Mouse (Mus musculus) C2C12 (cell line): ENCODE measurements at regions not wholly inside any gene's neighbourhood (a gene's known extent, or its start where the extent isn't known, plus 50 kb on each side); places are given as distances from the start of the nearest gene placed in this dataset.

Experiments used
- H3K27me3 ChIP-seq: one replicate; pipeline ENCODE4 v1.6.1; 2011; ENCODE audit not compliant: control insufficient read depth, insufficient read depth, insufficient read length
- H3K36me3 ChIP-seq: one replicate; pipeline ENCODE4 v1.6.1; 2011; ENCODE audit not compliant: control insufficient read depth, insufficient read depth
- H3K4me3 ChIP-seq: one replicate; pipeline ENCODE4 v1.5.1; 2011; ENCODE audit warnings: mild to moderate bottlenecking, control low read depth; ENCODE audit not compliant: poor library complexity, insufficient read depth, severe bottlenecking
- H3K79me2 ChIP-seq: one replicate; pipeline ENCODE4 v1.6.1; 2011; ENCODE audit not compliant: control insufficient read depth, insufficient read depth
- H3K79me3 ChIP-seq: one replicate; pipeline ENCODE4 v1.6.1; 2011; ENCODE audit warnings: low read depth, control low read depth
- H3ac ChIP-seq: one replicate; pipeline ENCODE3; 2011; ENCODE audit warnings: low read depth; ENCODE audit not compliant: control insufficient read depth, insufficient read length
- CEBPB ChIP-seq: IDR thresholded peaks from one replicate; pipeline ENCODE4 v1.6.1; 2011; ENCODE audit warnings: low read depth, mild to moderate bottlenecking, control low read depth, moderate library complexity
- CTCF ChIP-seq: IDR thresholded peaks from one replicate; pipeline ENCODE4 v1.5.1; 2011; ENCODE audit not compliant: control insufficient read depth, insufficient read depth, insufficient read length
- FOSL1 ChIP-seq: IDR thresholded peaks from one replicate; pipeline ENCODE4 v1.8.0; 2011; ENCODE audit warnings: mild to moderate bottlenecking, low read length; ENCODE audit not compliant: poor library complexity, insufficient read depth, severe bottlenecking
- MAX ChIP-seq: IDR thresholded peaks from one replicate; pipeline ENCODE4 v1.6.1; 2011; ENCODE audit warnings: mild to moderate bottlenecking, control low read depth
- MYOD1 ChIP-seq: IDR thresholded peaks from one replicate; pipeline ENCODE4 v1.6.1; 2011; ENCODE audit warnings: low read depth; ENCODE audit not compliant: control insufficient read depth, insufficient read length
- MYOG ChIP-seq: IDR thresholded peaks from one replicate; pipeline ENCODE4 v1.6.1; 2011; ENCODE audit not compliant: control insufficient read depth, insufficient read length; ENCODE audit errors: extremely low read depth
- USF1 ChIP-seq: IDR thresholded peaks from one replicate; pipeline ENCODE4 v1.6.1; 2011; ENCODE audit warnings: low read depth, mild to moderate bottlenecking, control low read depth, moderate library complexity

- Histone ChIP-seq H3K36me3 (no peaks in the 10 kb centered on the region), H3K79me3 (no peaks in the 10 kb centered on the region)
- TF ChIP-seq USF1 = no peak
- TF ChIP-seq CTCF = no peak
- TF ChIP-seq FOSL1 = no peak
- TF ChIP-seq MYOG = no peak
- TF ChIP-seq MAX = no peak
- no peak for TF ChIP-seq CEBPB
- no peak for TF ChIP-seq MYOD1
Measured at GRCm38 (mm10) chr14:48330965-48331622, 114.8 kb upstream of the Tmem260 start.

GRCm38 (mm10) chr14:48331623-48332000 lies 114.3 kb upstream of the Tmem260 start:
- TF ChIP-seq CTCF (no peak), MYOD1 (no peak), USF1 (no peak), CEBPB (no peak), MAX (no peak), FOSL1 (no peak), MYOG (no peak)
- H3K36me3 ChIP-seq = no peaks in the 10 kb centered on the region
- no peak overlapping the region for H3K4me3 ChIP-seq
- no peak overlapping the region for H3ac ChIP-seq
- H3K79me3 ChIP-seq = no peaks in the 10 kb centered on the region
- H3K27me3 ChIP-seq = no peaks in the 10 kb centered on the region
- H3K79me2 ChIP-seq = no peaks in the 10 kb centered on the region

More at GRCm38 (mm10) chr14:48330965-48331622, 114.8 kb upstream of the Tmem260 start:
- no peak overlapping the region for H3ac ChIP-seq
- H3K79me2 ChIP-seq = no peaks in the 10 kb centered on the region
- no peak overlapping the region for H3K4me3 ChIP-seq
- H3K27me3 ChIP-seq = no peaks in the 10 kb centered on the region

DNA sequence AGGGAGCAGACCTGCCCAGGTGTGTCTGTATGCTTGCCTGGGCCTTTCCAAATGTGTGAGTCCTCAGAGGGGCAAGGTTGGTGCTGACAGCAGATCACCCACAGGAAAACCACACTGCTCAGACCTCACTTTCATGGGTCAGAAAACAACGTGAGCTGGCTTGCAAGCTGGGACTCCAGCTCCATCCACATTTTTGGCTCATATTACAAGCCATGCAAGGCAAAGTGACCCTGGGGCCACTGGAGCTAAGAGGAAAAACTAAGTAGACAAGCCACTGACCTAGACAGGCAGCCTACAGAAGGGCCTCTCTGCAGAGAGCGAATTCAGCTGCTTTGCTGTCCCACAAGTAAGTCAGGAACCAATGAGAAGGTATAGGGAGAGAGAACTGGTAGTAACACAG lies 113.7 kb upstream of the Tmem260 start:
- TF ChIP-seq MYOD1 (no peak), MYOG (no peak), FOSL1 (no peak), CTCF (no peak), MAX (no peak), CEBPB (no peak), USF1 (no peak)
- H3K79me3 ChIP-seq = no peaks in the 10 kb centered on the region
- no peak overlapping the region for H3K4me3 ChIP-seq

GRCm38 (mm10) chr14:48332660-48333059 lies 113.3 kb upstream of the Tmem260 start:
- Histone ChIP-seq H3K4me3 (no peak overlapping the region), H3K79me2 (no peaks in the 10 kb centered on the region), H3ac (no peak overlapping the region), H3K36me3 (no peaks in the 10 kb centered on the region), H3K79me3 (no peaks in the 10 kb centered on the region), H3K27me3 (no peaks in the 10 kb centered on the region)
- TF ChIP-seq MAX (no peak), CTCF (no peak), USF1 (no peak), CEBPB (no peak), MYOG (no peak), FOSL1 (no peak), MYOD1 (no peak)

More for the DNA sequence above, 113.7 kb upstream of the Tmem260 start:
- no peaks in the 10 kb centered on the region for H3K27me3 ChIP-seq
- no peaks in the 10 kb centered on the region for H3K36me3 ChIP-seq
- H3ac ChIP-seq = no peak overlapping the region
- no peaks in the 10 kb centered on the region for H3K79me2 ChIP-seq

DNA sequence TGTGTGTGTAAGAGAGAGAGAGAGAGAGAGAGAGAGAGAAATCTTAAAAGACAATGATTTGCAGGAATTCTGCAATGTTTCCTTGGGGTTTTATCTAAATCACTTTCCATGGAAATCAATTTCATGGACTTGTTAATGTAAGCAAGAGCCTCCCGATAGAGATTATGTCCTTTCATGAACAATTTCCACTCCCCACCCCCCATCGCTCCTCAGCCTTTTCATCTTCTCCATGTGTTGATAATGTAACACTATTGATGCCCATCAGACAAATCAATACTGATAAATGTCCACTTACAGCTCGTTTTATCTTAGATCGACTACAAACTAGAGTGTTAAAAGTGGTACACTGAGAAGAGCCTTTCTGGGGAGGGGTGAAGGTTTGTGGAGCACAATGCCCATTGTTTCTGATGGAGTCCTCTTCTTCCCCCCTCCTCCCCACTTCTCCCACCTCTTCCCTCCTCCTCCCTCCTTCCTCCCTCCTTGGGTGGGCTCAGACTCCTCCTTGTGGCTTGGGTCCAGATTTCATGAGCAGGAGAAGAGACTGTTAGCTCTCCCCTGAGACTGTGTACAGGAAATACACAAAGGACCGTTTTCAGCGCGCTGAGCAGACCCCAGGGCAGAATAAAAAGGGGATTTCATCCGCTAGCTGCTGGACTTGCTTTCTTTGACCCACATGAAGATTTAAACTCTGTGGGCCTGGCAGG lies 111.7 kb upstream of the Tmem260 start:
- no peaks in the 10 kb centered on the region for H3K79me2 ChIP-seq
- TF ChIP-seq MAX (no peak), USF1 (no peak), CEBPB (no peak), MYOG (no peak), FOSL1 (no peak), CTCF (no peak), MYOD1 (no peak)
- no peaks in the 10 kb centered on the region for H3K27me3 ChIP-seq
- no peaks in the 10 kb centered on the region for H3K36me3 ChIP-seq
- no peak overlapping the region for H3K4me3 ChIP-seq
- no peak overlapping the region for H3ac ChIP-seq
- H3K79me3 ChIP-seq = no peaks in the 10 kb centered on the region

DNA sequence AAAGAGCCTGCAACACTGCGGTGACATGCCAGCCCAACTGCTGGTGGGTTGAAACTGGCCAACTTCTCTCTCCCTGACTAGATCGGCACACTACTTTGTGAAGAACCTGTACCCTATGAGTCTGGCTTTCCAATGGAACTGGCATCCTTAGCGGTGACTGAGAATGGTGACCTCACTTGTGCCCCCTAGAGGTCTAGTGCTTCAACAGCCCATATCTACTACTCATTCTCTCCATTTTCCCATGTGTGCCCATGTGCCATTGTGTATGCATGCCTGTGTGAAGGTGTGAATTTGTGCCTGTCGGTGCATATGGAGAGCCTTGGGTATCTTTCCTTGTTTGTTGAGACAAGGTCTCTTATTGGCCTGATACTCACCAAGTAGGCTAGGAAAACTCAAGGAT lies 106.5 kb upstream of the Tmem260 start:
- H3K4me3 ChIP-seq = no peak overlapping the region
- no peaks in the 10 kb centered on the region for H3K27me3 ChIP-seq
- no peak overlapping the region for H3ac ChIP-seq
- H3K36me3 ChIP-seq = no peaks in the 10 kb centered on the region
- no peaks in the 10 kb centered on the region for H3K79me2 ChIP-seq
- no peak for TF ChIP-seq MYOG
- TF ChIP-seq CEBPB = no peak
- TF ChIP-seq FOSL1 = no peak
- TF ChIP-seq CTCF = no peak
- TF ChIP-seq USF1 = no peak
- no peak for TF ChIP-seq MYOD1
- TF ChIP-seq MAX = no peak
- no peaks in the 10 kb centered on the region for H3K79me3 ChIP-seq
